Mouse (Mus musculus): Measurements from ENCODE around the gene Gse1.

GRCm38 (mm10) chr8:120337627-120338026 is 109.4 kb downstream of the Gse1 start:
- TF ChIP-seq CTCF (IDR thresholded peaks at IDR 0.05; ENCODE audit: borderline replicate concordance, extremely low read depth, insufficient read depth, insufficient read length) (no peak), POLR2A (IDR thresholded peaks at IDR 0.05; ENCODE audit: borderline replicate concordance, extremely low read depth, insufficient read depth, insufficient read length, poor library complexity, severe bottlenecking) (no peak)

Measured in brain, embryonic 14.5 days (tissue).